Mouse (Mus musculus): Measurements from ENCODE around the gene Obp2b.

Obp2b gene

GRCm38 (mm10) chr2:25779076-25779475 is 42.3 kb downstream of the Obp2b start:
- no peak for DNase-seq

- no peak for DNase-seq
Observed at GRCm38 (mm10) chr2:25780921-25781320, 44.1 kb downstream of the Obp2b start.

GRCm38 (mm10) chr2:25781957-25782356 is 45.1 kb downstream of the Obp2b start, which contains the start of gene Gm13539:
Gene Gm13539, plus strand, starts transcription at chr2:25782257.
- DNase-seq: no peak

GRCm38 (mm10) chr2:25785573-25786322 is 48.9 kb downstream of the Obp2b start:
- no peak for DNase-seq

GRCm38 (mm10) chr2:25789092-25789491 is 52.3 kb downstream of the Obp2b start:
- DNase-seq: no peak

All from thymus, postnatal 14 days (tissue).